Mouse (Mus musculus) stomach, postnatal 0 days (tissue): ENCODE measurements around the gene Gm21954.

Source experiments
- CTCF ChIP-seq: IDR thresholded peaks from 2 replicates; pipeline ENCODE4 v1.5.1; 2016; ENCODE audit warnings: antibody characterized with exemption, low read depth, mild to moderate bottlenecking, moderate library complexity
- EP300 ChIP-seq: optimal IDR thresholded peaks from 2 replicates; pipeline ENCODE3; 2016; ENCODE audit warnings: antibody characterized with exemption

DNA sequence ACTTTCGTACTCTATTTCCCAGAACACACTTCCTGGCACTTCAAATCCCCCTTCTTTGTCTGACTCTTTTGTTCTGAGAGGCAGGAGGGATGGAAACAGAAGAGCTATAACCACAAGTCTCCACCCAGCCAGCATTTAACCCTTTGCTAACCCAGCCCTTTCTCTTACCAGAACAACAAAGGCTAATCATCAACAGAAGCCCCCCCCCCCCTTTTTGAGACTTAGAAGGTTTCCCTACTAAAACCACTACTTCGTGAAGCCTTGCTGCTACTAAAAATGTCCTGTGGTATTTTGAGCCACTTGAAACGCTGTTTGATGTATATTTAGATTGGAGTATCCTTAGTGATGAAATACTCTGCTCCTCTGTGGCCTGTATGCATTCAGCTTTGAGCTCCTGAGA lies 52.7 kb downstream of the Gm21954 start:
- TF ChIP-seq EP300 (no peak), CTCF (no peak)
